Mouse (Mus musculus): ENCODE measurements around the gene Rxfp2.

- no peak for TF ChIP-seq POLR2A (IDR thresholded peaks at IDR 0.05; ENCODE audit: borderline replicate concordance, extremely low read depth, low read depth, low read length)
- TF ChIP-seq CTCF (IDR thresholded peaks at IDR 0.05; ENCODE audit: insufficient read depth, low read length) = no peak
These were observed 87.9 kb downstream of the Rxfp2 start for GRCm38 (mm10) chr5:150106358-150106757.
